Mouse (Mus musculus): Measurements from ENCODE around the gene Sema5a. TPM values are rescaled to one million over a fixed set of nuclear protein-coding genes. Genes with fewer than 3 reads are reported as not detected.
A peak's percentile ranks its signal among the peaks of the same experiment; 100 is the strongest.
"Not testable (repeated sequence)": the region's sequence is repeated elsewhere in the genome, so short reads cannot be mapped to it uniquely, and the experiment has no call there.

Sema5a gene
- polyA plus RNA-seq (2015; fragmentation: Nextera tagmentation; extraction: Ambion mirVana) = 15.4 and 19.6 TPM in 2 replicates

DNA sequence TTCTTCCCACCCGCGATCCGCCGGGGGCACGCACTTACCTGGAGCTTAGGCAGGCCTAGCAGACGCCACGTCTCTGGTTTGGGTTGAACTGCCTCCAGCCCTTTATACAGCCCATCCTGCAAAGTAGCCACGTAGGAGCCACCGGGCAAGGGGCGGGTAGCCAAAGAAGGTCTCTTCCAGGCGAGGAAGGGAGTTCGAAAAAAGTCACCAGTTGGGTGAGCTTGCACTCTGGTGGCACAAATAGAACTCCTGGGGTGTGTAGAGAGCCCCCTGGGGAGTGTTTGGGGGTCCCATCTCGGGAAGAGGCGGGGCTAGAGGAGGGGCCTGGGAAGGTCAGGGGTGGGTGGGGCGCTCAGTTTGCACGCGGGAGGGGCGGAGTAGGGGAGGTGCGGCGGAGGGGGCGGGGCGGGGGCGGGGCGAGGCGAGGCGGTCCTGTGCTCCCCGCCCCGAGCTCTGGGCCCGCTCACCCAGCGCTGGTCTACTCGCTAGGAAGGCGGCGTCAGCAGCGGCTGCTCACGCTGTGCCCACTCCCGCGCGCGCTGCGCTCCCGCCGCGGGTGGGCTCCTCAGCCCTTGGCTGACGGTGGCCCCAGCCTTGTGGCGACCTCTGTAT, at the start of gene Sema5a:
Gene Sema5a (plus strand): TSS at position 467 of the 612 bp plus-strand sequence.
- Histone ChIP-seq H3K27me3 (no peaks in the 10 kb centered on the region), H3K27ac (peak within 1 kb of the TSS; percentile 40; the same call in 1 of the 2 replicates), H3K4me2 (peak within 1 kb of the TSS; percentile 91), H3K9ac (peak within 1 kb of the TSS; percentile 77), H3K36me3 (ENCODE audit: poor library complexity, severe bottlenecking) (no peaks in the 10 kb centered on the region), H3K4me1 (peaks cover 24% of the 10 kb centered on the region), H3K9me3 (replicated peaks) (no peaks in the 10 kb centered on the region), H3K4me3 (peak within 1 kb of the TSS; percentile 68)
- ATAC-seq = peak; percentile 93
- under 1% methylated on average over 35 of the region's 45 CpGs for WGBS

- no peak for ATAC-seq
- no peak overlapping the region for H3K4me2 ChIP-seq
- no peak overlapping the region for H3K4me3 ChIP-seq
- 0 out of 2 replicates have a peak, but pooled peaks cover 4% of the 10 kb centered on the region for H3K4me1 ChIP-seq
- H3K27ac ChIP-seq = no peak overlapping the region
- 73% methylated on average over 9 of the region's 9 CpGs for WGBS
- H3K27me3 ChIP-seq = no peaks in the 10 kb centered on the region
- no peaks in the 10 kb centered on the region for H3K9me3 ChIP-seq (replicated peaks)
- no peaks in the 10 kb centered on the region for H3K36me3 ChIP-seq (ENCODE audit: poor library complexity, severe bottlenecking)
- H3K9ac ChIP-seq = no peak overlapping the region
Observed at GRCm38 (mm10) chr15:32198076-32198475, 46.5 kb upstream of the Sema5a start.

- 0 out of 2 replicates have a peak, but pooled peaks cover 4% of the 10 kb centered on the region for H3K4me1 ChIP-seq
- no peak for ATAC-seq
- 80% methylated on average over 5 of the region's 5 CpGs for WGBS
- no peaks in the 10 kb centered on the region for H3K27me3 ChIP-seq
- no peak overlapping the region for H3K9ac ChIP-seq
- H3K27ac ChIP-seq = no peak overlapping the region
- H3K9me3 ChIP-seq (replicated peaks) = no peaks in the 10 kb centered on the region
- H3K4me2 ChIP-seq = no peak overlapping the region
- no peak overlapping the region for H3K4me3 ChIP-seq
- no peaks in the 10 kb centered on the region for H3K36me3 ChIP-seq (ENCODE audit: poor library complexity, severe bottlenecking)
Observed at GRCm38 (mm10) chr15:32198561-32198960, 46.0 kb upstream of the Sema5a start.

DNA sequence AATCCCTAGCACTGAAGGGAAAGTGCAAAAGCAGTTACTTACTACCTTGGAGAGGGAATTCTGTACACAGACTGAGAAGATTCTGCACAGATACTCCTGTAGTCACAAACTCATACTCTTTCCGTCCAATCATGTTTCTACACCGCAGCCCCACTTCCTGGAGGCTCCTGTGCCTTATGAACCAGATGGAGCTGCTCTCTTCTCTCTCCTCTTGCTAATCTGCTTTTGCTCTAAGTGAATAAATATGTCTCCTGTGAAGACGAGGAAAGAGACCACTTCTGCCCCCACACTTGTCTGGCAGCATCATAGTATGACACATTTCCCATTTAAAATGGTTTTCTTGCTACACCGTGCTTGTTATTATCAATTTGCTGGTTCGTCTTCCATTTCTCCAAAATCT, 41.4 kb upstream of the Sema5a start:
- H3K27me3 ChIP-seq = no peaks in the 10 kb centered on the region
- H3K9me3 ChIP-seq (replicated peaks) = no peaks in the 10 kb centered on the region
- 82% methylated on average over 5 of the region's 5 CpGs for WGBS
- H3K4me3 ChIP-seq = no peak overlapping the region
- no peak overlapping the region for H3K27ac ChIP-seq
- H3K36me3 ChIP-seq (ENCODE audit: poor library complexity, severe bottlenecking) = no peaks in the 10 kb centered on the region
- ATAC-seq = no peak
- no peak overlapping the region for H3K9ac ChIP-seq
- H3K4me2 ChIP-seq = no peak overlapping the region
- no peaks in the 10 kb centered on the region for H3K4me1 ChIP-seq

GRCm38 (mm10) chr15:32204908-32205307, 39.7 kb upstream of the Sema5a start:
- H3K27me3 ChIP-seq = no peaks in the 10 kb centered on the region
- H3K9me3 ChIP-seq (replicated peaks) = no peaks in the 10 kb centered on the region
- H3K27ac ChIP-seq = no peak overlapping the region
- 93% methylated on average over 10 of the region's 10 CpGs for WGBS
- no peak overlapping the region for H3K9ac ChIP-seq
- no peak overlapping the region for H3K4me3 ChIP-seq
- no peak overlapping the region for H3K4me2 ChIP-seq
- H3K36me3 ChIP-seq (ENCODE audit: poor library complexity, severe bottlenecking) = no peaks in the 10 kb centered on the region
- H3K4me1 ChIP-seq = no peaks in the 10 kb centered on the region
- ATAC-seq = no peak

DNA sequence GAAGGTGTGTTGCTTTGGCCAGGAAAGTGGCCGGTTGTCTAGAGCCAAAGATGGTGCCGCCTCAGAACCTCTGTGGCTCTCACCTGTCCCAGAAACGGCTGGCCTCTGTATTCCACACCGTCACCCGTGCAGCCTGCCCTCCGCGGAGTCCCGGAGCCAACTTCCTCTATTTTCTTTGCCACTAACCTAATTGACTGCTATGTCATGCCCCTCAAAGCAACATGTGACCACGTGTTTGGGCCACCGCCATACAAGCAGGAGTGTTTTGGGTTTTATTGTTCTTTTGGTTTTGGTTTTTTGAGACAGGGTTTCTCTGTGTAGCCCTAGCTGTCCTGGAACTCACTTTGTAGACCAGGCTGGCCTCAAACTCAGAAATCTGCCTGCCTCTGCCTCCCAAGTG, 29.9 kb upstream of the Sema5a start:
- not testable (repeated sequence) for H3K27ac ChIP-seq; H3K4me2 ChIP-seq; H3K4me1 ChIP-seq; H3K27me3 ChIP-seq; H3K36me3 ChIP-seq (ENCODE audit: poor library complexity, severe bottlenecking); ATAC-seq; H3K9ac ChIP-seq; H3K9me3 ChIP-seq (replicated peaks); H3K4me3 ChIP-seq
- WGBS = 96% methylated on average over 10 of the region's 10 CpGs

DNA sequence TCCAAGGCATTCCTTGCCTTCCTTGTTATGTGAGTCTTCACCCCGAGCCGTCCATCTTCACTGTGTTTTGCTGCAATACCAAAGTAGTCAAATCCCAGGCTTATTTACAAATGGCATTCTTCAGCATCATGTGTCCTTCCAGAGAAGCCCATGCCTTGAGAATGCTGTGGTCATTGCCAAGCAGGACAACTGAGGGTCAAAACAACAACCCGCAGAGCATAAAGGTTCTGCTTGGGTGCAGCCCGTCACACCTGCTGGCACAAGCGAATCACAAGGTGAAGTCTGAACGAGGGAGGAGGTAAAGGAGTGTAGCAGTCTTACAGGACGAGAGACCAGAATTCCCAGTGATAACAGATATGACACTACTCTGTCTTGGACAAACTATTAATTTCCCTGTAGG, 21.6 kb upstream of the Sema5a start:
- no peaks in the 10 kb centered on the region for H3K9me3 ChIP-seq (replicated peaks)
- no peak overlapping the region for H3K9ac ChIP-seq
- ATAC-seq = no peak
- no peaks in the 10 kb centered on the region for H3K27me3 ChIP-seq
- no peaks in the 10 kb centered on the region for H3K4me1 ChIP-seq
- H3K27ac ChIP-seq = no peak overlapping the region
- 90% methylated on average over 7 of the region's 7 CpGs for WGBS
- no peak overlapping the region for H3K4me2 ChIP-seq
- no peak overlapping the region for H3K4me3 ChIP-seq
- H3K36me3 ChIP-seq (ENCODE audit: poor library complexity, severe bottlenecking) = no peaks in the 10 kb centered on the region

- H3K4me1 ChIP-seq = no peaks in the 10 kb centered on the region
- H3K9me3 ChIP-seq (replicated peaks) = no peaks in the 10 kb centered on the region
- no peak overlapping the region for H3K4me3 ChIP-seq
- WGBS = 90% methylated on average over 3 of the region's 3 CpGs
- no peaks in the 10 kb centered on the region for H3K36me3 ChIP-seq (ENCODE audit: poor library complexity, severe bottlenecking)
- H3K27me3 ChIP-seq = no peaks in the 10 kb centered on the region
- H3K27ac ChIP-seq = no peak overlapping the region
- no peak overlapping the region for H3K4me2 ChIP-seq
- H3K9ac ChIP-seq = no peak overlapping the region
- no peak for ATAC-seq
Observed at GRCm38 (mm10) chr15:32225394-32225793, 19.2 kb upstream of the Sema5a start.

GRCm38 (mm10) chr15:32226381-32226780, 18.2 kb upstream of the Sema5a start:
- H3K27me3 ChIP-seq = no peaks in the 10 kb centered on the region
- no peak overlapping the region for H3K27ac ChIP-seq
- ATAC-seq = no peak
- no peak overlapping the region for H3K9ac ChIP-seq
- no peaks in the 10 kb centered on the region for H3K9me3 ChIP-seq (replicated peaks)
- no peaks in the 10 kb centered on the region for H3K4me1 ChIP-seq
- H3K4me2 ChIP-seq = no peak overlapping the region
- WGBS = 89% methylated on average over 6 of the region's 6 CpGs
- H3K4me3 ChIP-seq = no peak overlapping the region
- no peaks in the 10 kb centered on the region for H3K36me3 ChIP-seq (ENCODE audit: poor library complexity, severe bottlenecking)

DNA sequence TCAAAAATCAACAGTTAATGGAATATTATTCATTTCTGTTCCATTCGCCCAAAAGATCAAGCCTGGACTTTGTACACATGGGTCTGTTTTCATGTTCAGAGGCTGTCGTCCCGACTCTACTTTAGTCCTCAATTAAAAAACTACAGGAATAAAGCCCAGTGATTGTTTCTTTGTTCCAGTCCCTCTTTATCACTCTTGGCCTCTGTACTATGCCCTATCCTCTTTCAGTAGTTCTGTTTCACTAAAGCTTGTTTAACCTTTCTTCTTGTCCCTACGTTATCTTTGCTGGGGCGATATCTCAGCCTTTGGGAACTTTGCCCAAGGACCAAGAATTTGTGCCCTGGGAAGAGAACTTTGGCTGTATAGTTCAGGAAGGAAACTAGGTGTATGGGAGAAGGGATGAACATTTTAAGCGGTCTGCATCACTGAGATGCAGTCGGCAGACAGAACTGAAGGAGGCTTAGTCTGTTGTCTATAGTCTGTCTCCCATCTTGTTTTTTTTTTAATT, 17.7 kb upstream of the Sema5a start:
- H3K9me3 ChIP-seq (replicated peaks) = no peaks in the 10 kb centered on the region
- H3K9ac ChIP-seq = no peak overlapping the region
- H3K4me2 ChIP-seq = no peak overlapping the region
- H3K36me3 ChIP-seq (ENCODE audit: poor library complexity, severe bottlenecking) = no peaks in the 10 kb centered on the region
- no peaks in the 10 kb centered on the region for H3K27me3 ChIP-seq
- no peak overlapping the region for H3K27ac ChIP-seq
- no peak overlapping the region for H3K4me3 ChIP-seq
- WGBS = 85% methylated on average over 7 of the region's 7 CpGs
- ATAC-seq = no peak
- no peaks in the 10 kb centered on the region for H3K4me1 ChIP-seq

- H3K9me3 ChIP-seq (replicated peaks) = no peaks in the 10 kb centered on the region
- H3K4me2 ChIP-seq = no peak overlapping the region
- 94% methylated on average over 2 of the region's 2 CpGs for WGBS
- H3K4me3 ChIP-seq = no peak overlapping the region
- H3K27ac ChIP-seq = no peak overlapping the region
- H3K9ac ChIP-seq = no peak overlapping the region
- no peaks in the 10 kb centered on the region for H3K27me3 ChIP-seq
- no peaks in the 10 kb centered on the region for H3K4me1 ChIP-seq
- no peaks in the 10 kb centered on the region for H3K36me3 ChIP-seq (ENCODE audit: poor library complexity, severe bottlenecking)
- ATAC-seq = no peak
Observed at GRCm38 (mm10) chr15:32230066-32230465, 14.5 kb upstream of the Sema5a start.

DNA sequence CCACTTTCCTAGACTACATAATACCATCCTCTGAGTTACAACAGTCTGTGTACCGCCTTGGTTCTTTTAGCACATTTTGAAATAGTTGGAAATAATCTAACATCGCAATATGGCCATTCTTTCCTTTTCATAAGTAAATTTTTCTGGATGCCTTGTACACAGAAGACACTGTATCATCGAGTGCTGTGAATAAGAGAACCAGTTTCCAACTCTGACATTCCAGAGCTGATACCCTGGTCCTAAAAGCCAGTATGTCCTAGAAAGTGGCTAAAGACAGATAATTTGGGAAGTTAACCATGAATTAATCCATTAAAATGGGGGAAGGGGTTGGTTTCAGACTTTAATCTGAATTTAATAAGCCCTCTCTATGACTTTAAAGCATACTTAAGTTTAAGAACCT, 12.4 kb upstream of the Sema5a start:
- Histone ChIP-seq H3K27me3 (no peaks in the 10 kb centered on the region), H3K4me3 (no peak overlapping the region), H3K4me2 (no peak overlapping the region), H3K27ac (no peak overlapping the region), H3K9ac (no peak overlapping the region), H3K36me3 (ENCODE audit: poor library complexity, severe bottlenecking) (no peaks in the 10 kb centered on the region), H3K9me3 (replicated peaks) (no peaks in the 10 kb centered on the region), H3K4me1 (no peaks in the 10 kb centered on the region)
- no peak for ATAC-seq
- 89% methylated on average over 3 of the region's 3 CpGs for WGBS

GRCm38 (mm10) chr15:32232666-32233141, 11.9 kb upstream of the Sema5a start:
- WGBS = 10% methylated on average over 8 of the region's 8 CpGs
- not testable (repeated sequence) for H3K4me1 ChIP-seq; H3K9ac ChIP-seq; H3K27ac ChIP-seq; H3K4me2 ChIP-seq; H3K36me3 ChIP-seq (ENCODE audit: poor library complexity, severe bottlenecking); H3K9me3 ChIP-seq (replicated peaks); H3K27me3 ChIP-seq; H3K4me3 ChIP-seq; ATAC-seq
